Mouse (Mus musculus): ENCODE data around the gene Gm20388. TPM values are rescaled to one million over a fixed set of nuclear protein-coding genes. Genes with fewer than 3 reads are reported as not detected.

Gene Gm20388
- total RNA-seq (2021), result not detected
- long read RNA-seq, experiment 1, partial matches to known transcripts, result 10 of 94 reads
- long read RNA-seq, experiment 1, other reads (novel, unspliced or antisense), result 84 of 94 reads
- long read RNA-seq, experiment 2, partial matches to known transcripts, result 0 of 139 reads
- long read RNA-seq, experiment 2, other reads (novel, unspliced or antisense), result 139 of 139 reads

DNA sequence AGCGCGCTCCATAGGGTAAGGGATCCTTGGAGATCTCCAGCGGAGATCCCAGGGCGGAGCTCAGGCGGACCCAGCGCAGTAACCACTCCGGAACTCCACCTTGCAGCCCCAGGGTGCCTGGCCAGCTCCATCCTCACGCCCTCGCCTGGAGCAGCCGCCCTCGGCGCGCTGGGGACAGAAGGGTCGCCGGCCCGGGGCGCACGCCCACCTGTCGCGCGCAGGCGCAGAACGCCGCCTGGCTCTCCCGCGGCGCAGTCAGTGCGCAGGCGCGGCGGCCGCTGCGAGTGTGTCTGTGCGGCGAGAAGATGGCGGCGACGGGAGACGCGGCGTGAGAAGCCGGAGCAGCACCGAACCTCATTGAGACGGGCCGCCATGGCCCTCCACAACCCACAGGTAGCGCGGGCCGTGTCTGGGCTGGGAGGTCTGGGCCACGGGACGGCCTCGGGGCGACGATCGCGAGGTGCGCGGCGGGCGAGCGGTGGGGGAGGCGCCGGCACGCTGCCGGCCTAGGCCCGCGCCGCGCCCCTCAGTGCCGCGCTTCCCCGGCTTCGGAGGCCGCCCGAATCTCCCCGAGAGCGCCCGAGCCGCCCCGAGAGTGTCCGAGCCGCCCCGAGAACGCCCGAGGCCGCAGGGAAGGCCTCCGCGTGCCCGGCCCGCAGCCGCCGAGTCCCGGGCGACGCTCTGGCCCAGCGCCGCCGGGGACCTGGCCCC lies at the start of gene Gm20388:
TSS of gene Gm20388 (plus strand) at position 295 of the 711 bp plus-strand sequence.
- DNase-seq (ENCODE audit: low spot score in 2 of 2), result peak; percentile 92 to 97

DNA sequence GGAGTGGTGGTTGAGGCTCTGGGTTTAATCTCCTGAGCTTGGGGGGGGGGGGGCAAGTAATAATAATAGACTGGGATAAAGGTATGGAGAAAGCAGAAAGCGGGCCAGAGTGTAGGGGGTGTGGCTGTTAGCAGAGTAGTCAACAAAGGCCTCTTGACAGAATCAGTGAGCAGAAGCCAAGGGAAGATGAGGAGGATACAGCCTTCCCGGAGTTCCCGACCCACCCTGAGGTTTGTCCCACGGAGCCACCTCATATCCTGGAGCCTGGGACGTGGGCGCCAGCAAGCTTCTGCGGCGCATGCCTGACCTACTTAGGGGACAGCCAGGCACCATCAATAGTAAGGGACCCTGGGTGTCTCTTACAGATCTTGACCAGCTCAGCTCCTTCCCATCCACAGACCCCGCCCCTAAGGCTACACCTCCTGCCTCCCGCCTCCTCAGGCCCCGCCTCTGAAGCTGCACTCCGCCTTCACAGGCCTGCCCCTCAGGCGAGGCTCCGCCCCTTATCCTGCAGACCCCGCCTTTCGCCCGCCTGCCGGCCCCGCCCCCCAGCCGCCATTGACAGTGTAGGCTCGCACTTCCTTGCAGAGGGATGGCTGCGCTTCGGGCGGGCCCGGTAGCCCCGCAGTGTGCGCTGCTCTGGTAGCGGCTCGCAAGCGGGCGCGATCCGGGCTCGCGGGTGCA lies 48.8 kb upstream of the Gm20388 start, which contains the start of gene Klhl36:
TSS of gene Klhl36 (plus strand) at position 561 of the 684 bp plus-strand sequence.
- DNase-seq (ENCODE audit: low spot score in 2 of 2), result peak; percentile 93 to 97

DNA sequence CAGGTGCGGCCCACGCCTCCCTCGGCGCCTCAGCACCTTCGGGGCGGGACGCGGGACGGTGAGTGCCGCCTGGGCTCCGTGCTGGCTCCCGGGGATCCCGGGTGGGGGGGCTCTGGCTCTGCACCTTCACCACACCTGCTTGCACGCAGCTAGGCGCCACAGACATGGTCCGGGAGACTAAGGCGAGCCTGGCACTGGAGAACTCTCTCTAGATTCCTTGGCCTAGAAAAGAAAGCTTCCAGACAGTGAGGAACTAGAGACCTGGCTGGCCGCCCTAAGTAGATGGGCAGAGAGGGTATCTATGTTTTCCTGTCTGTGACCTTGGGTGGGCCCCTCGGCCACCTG lies 48.3 kb upstream of the Gm20388 start:
- no peak for DNase-seq (ENCODE audit: low spot score in 2 of 2)

DNA sequence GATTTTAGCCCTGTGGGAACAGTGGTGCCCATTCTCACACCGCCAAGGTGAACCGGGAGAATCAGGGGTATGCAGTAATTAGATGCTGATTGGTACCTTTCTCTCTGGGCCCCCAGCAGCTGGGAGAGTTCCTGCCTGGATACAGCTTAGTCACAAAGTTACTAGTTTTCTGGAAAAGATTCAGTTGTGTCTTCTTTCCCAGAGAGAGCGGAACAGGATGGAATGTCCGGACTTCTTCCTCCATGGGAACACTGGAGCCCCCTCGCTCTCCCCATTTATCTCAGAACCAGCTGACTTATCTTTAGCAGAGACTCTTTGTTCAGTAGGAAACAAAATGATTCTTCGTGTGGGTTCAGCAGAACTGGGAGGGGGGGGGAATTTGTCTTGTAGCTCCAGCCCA lies 47.9 kb upstream of the Gm20388 start:
- DNase-seq (ENCODE audit: low spot score in 2 of 2), result no peak

DNA sequence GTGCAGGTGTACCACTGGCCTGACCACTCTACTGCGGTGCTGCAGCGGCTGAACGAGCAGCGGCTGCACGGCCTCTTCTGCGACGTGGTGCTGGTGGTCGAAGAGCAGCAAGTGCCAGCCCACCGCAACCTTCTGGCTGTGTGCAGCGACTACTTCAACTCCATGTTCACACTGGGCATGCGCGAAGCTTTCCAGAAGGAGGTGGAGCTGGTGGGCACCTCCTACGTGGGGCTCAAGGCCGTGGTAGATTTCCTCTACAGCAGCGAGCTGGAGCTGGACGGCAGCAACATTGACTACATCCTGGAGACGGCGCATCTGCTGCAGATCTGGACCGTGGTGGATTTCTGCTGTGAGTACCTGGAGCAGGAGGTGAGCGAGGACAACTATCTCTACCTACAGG lies 41.0 kb upstream of the Gm20388 start:
- no peak for DNase-seq (ENCODE audit: low spot score in 2 of 2)

DNA sequence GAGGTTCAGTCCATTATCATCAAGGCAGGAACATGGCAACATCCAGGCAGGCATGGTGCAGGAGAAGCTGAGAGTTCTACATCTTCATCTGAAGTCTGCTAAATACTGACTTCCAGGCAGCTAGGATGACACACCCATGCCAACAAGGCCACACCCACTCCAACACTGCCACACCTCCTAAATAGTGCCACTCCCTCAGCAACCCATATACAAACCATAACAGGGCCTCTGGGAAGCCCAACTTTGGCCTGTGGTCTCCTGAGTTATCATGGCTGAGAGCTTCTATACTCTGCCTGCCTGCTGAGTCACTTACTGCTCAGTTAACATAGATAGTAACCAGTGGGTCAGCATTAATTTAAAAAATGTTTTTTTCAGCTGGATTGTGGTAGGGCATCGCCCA lies 37.5 kb upstream of the Gm20388 start:
- no peak for DNase-seq (ENCODE audit: low spot score in 2 of 2)

DNA sequence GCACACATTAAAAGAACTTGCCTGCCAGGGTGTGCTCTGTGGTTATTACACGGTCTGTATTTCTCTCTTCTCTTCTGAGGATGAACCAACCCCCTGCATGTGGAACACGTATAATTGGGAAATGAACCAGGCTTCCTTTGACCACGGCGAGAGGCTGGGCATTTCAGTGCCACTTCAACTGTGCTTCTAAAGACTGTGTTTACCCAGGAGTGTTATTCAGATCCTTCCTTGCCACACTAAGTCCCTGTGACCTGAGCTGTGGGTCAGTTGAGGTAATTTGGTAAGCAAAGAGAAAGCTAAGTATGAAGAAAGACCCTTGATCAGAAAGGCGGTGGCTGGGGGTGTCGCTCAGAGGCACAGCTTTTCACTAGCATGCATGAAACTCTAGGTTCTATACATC lies 29.3 kb upstream of the Gm20388 start:
- DNase-seq (ENCODE audit: low spot score in 2 of 2), result no peak

DNA sequence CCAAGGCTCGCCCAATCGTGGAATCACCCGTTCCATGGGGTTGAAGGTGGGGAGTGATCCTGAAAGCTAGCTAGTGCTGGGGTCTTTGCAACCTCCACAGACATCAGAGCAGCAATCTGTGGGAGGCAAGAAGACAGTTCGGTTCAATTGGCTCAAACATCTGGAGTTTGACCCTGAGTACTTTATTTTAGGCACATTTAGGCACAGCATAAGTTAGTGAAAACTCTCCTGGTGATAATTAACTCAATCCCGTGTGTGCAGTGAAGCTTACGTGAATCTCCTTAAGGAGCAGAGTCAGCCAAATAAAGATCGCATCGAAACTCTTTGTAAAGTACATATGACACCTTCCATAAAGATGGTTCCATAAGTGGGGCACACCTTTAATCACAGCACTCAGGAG lies 28.7 kb upstream of the Gm20388 start:
- DNase-seq (ENCODE audit: low spot score in 2 of 2), result no peak

DNA sequence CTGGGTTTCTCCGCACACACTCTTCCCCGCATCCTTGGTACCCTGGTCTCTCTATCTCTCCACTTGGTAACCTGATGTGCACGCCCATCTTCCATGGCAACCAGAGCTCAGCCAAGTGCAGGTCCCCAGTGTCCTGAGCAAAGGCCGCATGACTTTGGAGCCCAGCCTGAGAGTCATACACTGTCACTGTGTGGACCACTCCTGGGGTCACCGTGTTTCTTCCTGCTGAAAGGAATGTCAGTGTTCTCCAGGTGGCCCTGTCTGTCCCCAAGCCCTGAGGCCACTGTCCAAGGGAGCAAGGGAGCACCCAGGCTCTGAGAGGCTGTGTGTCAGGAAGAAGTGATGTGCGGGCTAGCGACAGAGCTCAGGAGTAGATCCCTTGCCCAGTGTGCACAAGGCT lies 27.4 kb upstream of the Gm20388 start:
- no peak for DNase-seq (ENCODE audit: low spot score in 2 of 2)

DNA sequence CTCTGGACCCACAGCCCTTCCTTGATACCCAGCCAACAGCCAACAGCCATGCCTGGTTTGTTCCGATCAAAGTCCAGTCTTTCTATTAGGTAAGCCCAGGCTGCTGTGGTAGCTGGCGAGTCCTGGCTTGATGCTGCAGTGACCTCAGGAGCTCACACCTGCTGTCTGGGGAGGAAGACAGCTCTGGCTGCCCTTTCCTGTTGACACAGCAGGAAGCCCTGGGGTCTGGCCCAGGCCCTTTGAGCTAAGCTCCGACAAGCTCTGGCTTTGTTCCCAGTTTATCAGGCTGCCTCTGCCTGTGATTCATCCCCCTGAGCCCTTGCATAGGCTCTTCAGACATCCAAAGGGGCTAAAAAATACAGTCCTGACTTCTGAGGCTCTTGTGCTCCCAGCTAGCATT lies 25.0 kb upstream of the Gm20388 start:
- no peak for DNase-seq (ENCODE audit: low spot score in 2 of 2)

DNA sequence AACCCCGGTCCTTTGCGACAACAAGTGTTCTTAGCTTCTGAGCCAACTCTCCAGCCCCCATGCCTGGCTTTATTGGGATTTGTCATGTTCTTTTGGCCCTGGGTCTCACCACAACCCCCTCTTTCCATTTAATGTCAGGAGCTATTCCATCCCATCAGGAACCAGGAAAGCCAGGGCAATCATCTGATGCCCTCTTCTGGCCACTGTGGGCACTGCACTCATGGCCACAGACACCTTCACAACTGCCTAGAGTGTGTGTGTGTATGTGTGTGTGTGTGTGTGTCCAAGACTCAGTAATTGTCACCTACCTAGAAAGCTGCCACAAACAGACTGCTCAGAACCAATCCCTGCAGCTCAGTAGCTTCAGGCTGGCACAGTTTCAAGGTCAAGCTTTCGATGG lies 23.5 kb upstream of the Gm20388 start:
- DNase-seq (ENCODE audit: low spot score in 2 of 2), result peak in 1 of 2 experiments; percentile 15

DNA sequence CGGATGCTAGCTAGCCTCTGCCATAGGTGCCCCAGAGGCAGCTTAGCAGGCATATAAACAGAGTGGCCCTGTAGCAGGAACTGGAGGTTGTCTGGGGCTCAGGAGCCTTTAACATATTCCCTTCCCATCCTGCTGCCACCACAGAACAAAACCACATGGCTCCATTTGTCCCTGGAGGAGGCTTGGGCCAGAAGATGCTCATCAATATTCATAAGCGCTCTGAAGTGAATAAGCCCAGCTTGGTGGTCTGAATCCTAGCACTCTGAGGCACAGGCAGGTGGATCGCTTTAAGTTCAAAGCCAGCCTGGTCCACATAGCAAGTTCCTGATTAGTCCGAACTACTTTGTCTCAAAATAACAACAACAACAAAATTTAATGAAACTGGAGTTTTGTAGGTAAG lies 22.6 kb upstream of the Gm20388 start:
- no peak for DNase-seq (ENCODE audit: low spot score in 2 of 2)

DNA sequence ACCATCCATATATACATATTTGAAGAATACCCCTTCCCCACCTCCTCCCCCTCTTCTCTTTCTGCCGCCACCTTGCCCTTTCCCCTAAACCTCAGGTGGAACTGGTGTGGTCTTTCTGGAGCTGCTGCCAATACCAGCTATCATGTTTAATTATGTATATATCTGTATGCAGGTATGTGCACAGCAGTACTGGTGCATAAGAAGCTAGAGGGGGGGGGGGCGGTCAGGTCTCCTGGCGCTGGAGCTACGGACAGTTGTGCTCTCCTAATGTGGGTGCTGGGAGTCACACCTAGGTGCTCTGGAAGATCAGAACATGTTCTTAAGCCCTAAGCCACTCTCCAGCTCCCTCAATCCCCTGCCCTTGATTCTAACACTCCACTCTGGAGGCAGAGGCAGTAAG lies 13.6 kb upstream of the Gm20388 start:
- no peak for DNase-seq (ENCODE audit: low spot score in 2 of 2)

DNA sequence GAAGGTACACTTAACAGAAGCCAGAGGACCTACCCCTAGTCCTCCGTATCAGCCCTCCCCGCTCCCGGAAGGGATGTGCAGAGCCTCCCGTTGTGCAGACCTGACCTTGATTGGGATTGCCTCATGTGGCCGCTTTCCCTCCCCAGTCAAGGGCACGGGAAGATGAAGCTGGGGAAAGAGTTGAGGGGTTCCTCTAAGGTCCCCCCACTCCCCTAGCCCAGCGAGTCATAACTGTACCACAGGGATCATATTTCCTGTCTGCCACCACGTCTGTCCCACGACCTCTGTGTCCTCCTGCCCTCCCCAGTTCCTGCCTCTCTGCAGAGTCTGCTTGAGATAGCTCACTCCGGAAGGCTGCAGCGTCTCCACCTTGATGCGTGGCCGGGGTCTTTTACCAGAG lies 12.7 kb upstream of the Gm20388 start:
- no peak for DNase-seq (ENCODE audit: low spot score in 2 of 2)

DNA sequence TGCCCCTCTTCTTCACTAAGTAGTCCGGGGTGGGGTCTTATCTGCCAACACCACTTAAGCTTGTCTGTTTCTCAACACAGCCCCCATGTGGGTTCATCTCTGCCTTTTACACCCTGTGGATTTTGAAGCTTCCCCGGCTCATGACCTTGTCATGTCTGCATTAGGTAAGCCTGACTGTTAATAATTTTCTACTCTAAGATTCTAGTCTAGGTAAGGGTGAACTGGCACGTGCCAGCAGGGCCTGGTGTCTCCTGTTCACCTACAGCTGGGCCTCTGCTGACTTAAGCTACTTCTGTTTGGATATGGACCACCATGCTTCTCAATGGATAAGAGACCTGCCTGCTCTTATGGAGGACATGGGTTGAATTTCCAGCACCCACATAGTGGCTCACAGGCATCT lies 9.3 kb upstream of the Gm20388 start:
- no peak for DNase-seq (ENCODE audit: low spot score in 2 of 2)

DNA sequence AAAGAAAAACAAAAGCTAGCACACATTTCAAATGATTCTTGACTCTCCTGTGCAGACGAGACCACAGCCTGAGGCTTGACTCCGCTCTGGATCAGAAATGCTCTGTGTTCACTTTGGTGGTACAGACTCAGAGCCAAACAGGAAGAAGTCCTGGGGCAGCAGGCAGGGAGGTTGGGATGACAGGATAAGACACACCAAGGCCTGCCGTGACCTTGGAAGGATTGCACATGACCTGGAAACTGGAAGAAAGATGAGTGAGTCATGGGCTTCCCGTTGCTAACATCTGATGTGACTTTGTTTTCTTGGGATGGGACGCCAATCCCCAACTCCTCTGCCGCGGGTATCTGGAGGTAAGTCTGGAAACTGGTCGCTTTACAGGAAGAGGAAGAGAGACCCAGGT lies 8.7 kb upstream of the Gm20388 start:
- no peak for DNase-seq (ENCODE audit: low spot score in 2 of 2)

DNA sequence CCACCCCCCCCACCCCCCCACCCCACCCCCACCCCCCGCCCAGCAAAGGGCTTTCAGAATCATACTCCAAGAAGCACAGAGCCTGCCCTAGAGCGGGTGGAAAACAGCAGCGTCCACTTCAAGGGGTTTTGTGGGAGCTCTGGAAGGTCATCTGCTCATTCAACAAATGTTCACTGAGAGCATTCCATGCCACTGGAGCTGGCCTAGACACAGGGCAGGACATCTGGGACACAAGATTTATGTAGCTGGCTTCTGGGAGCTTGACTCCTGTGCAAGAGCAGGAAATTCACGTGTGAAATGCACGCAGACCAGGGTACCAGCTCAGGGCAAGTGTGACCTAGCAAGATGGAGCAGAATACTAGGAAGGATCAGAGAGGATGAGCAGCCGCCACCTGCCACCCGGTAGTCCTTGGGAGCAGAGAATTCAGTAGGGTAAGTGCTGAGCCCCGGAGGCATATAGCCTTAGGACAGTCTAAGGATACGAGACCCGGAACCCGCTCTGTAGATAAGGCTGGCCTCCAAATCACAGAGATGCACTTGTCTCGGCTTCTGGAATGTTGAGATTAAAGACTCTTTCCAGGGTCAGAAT lies 6.2 kb upstream of the Gm20388 start:
- no peak for DNase-seq (ENCODE audit: low spot score in 2 of 2)

DNA sequence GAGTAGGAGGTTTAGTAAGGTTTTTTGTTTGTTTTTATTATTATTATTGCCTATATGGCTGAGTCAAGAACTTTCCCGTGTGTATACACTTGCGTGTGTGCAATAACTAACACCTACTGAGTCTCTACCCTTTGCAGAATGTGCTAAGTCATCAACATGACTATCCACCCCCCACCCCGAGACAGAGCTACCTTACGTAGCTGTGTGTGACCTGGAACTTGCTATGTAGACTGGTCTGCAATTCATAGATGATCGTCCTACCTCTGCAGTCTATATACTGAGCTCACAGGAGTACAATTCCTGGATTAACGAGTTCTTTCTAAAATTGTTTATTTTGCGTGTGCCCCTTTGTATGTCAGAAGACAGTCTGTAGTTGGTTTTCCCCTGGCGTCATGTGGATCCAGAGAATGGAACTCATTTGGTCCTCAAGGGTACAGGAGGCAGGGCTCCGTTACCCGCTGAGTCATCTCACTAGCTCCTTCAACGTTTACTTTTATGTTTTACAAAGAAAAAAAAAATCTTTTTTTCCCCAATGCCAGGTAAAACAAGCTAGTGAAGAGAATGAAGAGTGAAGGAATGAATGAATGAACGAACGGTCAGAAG lies 596 bp upstream of the Gm20388 start, which contains the start of gene Usp10:
TSS of gene Usp10 (plus strand) at position 417 of the 603 bp plus-strand sequence.
- DNase-seq (ENCODE audit: low spot score in 2 of 2), result no peak

DNA sequence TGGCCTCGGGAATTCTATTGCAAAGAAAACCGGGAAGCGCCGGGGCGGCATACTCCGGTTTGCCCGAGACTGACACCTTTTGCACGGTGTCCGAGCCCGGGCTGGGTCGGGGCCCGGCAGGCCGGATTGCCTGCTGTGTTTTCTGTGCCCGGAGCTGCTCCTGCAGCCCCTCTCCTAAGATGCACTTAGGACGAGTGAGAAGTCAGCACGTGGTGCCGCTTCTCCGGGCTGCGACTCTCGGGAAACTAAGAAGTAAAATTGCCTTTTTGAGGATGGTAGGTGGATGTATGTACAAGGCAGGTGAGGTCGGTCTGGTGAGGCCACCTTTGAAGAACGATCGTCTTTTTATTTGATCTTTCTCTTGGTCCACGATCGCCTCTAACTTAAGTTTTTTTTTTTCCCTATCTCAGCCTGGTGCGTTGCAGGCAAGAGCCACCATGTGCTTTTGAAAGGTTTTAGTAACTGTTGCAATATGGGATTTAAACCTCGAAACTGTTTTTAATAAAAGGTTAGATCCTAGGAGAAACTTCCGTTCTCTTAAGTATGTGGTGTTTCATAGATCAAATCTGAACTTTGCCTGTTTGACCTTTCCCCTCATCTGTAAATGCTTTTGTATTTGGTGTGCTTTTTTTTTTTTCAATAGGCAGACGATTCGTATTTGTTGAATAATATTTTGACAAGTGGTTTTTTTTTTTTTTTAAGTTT lies 769 bp downstream of the Gm20388 start:
- DNase-seq (ENCODE audit: low spot score in 2 of 2), result no peak

DNA sequence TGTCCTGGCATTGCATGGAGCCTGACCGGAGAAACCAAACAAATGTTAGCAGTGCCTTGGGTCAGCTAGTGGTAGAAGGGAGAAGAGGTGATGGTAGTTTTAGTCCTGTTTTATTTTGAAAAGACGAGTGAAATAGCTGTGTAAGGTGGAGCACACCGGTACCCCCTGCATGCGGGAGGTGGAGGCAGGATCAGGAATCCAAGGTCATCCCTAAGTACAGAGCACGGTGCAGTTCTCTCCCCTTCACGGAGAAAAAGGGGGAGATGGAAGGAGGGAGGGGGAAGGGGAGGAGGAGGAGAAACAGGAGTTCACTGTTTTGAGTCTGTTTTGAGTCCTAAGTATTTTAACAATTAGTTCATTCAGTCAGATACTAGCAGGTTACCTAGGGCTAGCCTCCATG lies 2.0 kb downstream of the Gm20388 start:
- no peak for DNase-seq (ENCODE audit: low spot score in 2 of 2)

DNA sequence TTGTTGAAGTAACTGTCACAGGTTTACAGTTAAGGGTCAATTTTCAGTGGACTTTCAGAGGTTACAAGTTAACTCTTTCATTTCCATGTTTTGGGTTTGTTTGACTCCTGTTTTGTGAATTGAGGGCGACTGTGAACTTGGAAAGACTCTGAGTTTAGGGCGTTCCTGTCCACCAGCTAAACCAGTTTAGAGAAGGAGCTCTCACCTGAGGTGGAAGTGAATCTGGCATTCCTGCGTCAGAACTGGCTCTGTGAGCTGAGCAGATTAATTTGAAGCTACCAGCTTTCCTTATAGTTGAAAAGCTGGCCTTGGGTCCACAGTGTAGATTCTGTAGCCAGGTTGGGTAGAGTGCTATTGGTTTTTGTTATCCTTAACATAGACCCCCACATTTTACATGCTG lies 2.5 kb downstream of the Gm20388 start:
- no peak for DNase-seq (ENCODE audit: low spot score in 2 of 2)
